Mouse (Mus musculus) adrenal gland, postnatal 10 days (tissue): Measurements from ENCODE around the gene Timm10b. TPM values are rescaled to one million over a fixed set of nuclear protein-coding genes. Genes with fewer than 3 reads are reported as not detected.

Experiments
- DNase-seq: peaks from one replicate; pipeline ENCODE4 v3.0.0; 2021; ENCODE audit warnings: mixed read lengths
- long read RNA-seq, 2 experiments: library from polyadenylated mRNA; stranded (forward); transcript quantifications; one replicate each; pipeline ENCODE4 v2.0.0; 2021
- total RNA-seq, 2 experiments: library from RNA; stranded (reverse); gene quantifications; 2 replicates each; pipeline ENCODE4 v1.2.3; 2021

The Timm10b gene
- total RNA-seq = 100 to 1,000 TPM; 129 to 132 TPM
- long read RNA-seq, experiment 1, transcript Timm10b-211 (4 exons, 529 nt) = minor isoform, 11 of 105 reads
- long read RNA-seq, experiment 1, transcript Timm10b-201 (4 exons, 694 nt) = minor isoform, 17 of 105 reads
- long read RNA-seq, experiment 1, transcript Timm10b-203 (3 exons, 3,273 nt) = major isoform, 66 of 105 reads
- long read RNA-seq, experiment 1, partial matches to known transcripts = 4 of 105 reads
- long read RNA-seq, experiment 1, other reads (novel, unspliced or antisense) = 3 of 105 reads
- long read RNA-seq, experiment 2, transcript Timm10b-208 (2 exons, 1,083 nt) = minor isoform, 7 of 74 reads
- long read RNA-seq, experiment 2, transcript Timm10b-203 (3 exons, 3,273 nt) = major isoform, 43 of 74 reads
- long read RNA-seq, experiment 2, transcript Timm10b-211 (4 exons, 529 nt) = minor isoform, 7 of 74 reads
- long read RNA-seq, experiment 2, transcript Timm10b-201 (4 exons, 694 nt) = minor isoform, 9 of 74 reads
- long read RNA-seq, experiment 2, partial matches to known transcripts = 0 of 74 reads
- long read RNA-seq, experiment 2, other reads (novel, unspliced or antisense) = 3 of 74 reads

DNA sequence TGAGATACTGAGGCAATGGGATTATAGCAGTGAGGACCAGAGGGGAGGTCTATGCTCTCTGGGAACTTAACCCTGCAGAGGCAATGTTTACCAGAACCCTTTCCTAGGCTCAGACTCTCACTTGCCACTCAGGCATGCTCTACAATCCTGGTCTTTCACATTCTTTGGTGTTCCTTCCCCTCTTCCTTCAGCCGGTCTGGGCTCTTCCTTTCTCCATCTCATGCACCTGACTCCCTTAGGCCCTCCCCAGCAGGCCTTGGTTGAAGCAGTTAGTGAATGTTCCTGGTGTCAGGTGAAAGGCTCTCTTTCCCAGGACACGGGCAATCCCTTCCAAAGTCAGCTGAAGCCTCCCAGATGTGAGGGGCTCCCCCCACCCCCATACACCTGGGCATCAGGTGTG, at the start of gene Timm10b:
Gene Timm10b (plus strand): TSS at position 301 of the 400 bp plus-strand sequence.
- no peak for DNase-seq

DNA sequence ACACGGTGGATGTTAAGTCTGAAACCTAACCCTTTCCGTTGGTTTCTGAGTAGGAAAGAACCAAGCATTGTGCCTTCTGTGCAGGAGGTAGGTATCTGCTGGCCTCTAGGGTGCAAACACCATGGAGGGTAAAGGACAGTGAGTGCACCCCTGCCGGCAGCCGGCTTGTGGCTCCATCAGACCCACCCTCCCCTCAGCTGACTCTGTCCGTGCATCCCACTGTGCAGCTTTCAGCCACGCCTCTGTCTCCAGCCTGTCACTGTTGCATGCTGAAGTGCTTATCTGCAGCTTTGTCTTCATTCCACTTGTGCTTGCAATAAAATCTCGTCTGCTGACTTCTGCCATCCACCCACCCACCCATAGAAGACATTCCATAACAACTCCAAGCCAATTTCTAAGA, 49.8 kb upstream of the Timm10b start:
- no peak for DNase-seq

DNA sequence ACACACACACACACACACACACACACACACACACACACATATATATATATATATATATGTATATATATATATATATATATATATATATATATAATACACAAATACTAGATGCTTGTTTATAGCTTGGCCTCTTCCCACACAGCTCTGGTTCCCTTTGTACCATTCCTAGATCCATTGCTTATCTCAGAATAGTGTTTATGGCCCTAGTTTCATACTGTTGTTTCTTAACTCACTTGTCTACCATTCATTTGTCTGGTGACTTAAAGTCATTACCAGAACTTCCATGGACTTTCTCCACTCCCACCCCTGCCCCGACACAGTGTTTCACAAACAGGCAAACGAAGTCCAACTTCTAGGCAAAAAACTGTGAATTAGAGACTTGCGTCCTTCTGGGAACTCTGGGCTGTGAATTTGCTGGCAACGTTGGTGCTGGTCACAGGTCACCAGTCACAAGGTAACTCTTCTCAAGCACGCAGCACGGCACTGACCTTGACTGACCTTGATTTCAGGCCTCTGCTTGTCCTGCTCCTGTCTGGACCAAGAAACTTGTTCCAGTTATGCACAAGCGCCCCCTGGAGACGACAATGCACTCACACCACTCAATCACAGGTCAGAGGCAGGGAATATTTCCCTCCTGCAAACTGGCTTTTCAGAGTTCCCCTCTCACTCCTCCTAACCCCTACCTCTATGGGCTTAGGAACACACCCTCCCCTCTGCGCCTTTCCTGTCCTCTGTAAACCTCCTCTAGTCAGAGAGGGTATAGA, 36.8 kb upstream of the Timm10b start:
- DNase-seq = peak; percentile 87

DNA sequence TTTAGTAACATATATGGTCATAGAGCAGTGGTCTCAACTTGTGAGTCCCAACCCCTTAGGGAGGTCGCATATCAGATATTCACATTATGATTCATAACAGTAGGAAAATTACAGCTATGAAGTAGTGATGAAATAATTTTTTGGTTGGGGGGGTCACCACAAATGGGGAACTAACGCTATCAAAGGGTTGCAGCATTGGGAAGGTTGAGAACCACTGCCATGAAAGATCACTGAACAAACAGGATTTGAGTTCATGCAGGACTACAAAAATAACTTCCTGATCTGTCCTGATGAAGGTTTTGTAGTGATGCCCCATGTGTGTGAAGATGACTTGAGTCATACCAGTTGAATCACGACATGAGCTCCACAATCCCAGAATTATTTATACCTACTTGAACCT, 31.4 kb upstream of the Timm10b start:
- DNase-seq = no peak

DNA sequence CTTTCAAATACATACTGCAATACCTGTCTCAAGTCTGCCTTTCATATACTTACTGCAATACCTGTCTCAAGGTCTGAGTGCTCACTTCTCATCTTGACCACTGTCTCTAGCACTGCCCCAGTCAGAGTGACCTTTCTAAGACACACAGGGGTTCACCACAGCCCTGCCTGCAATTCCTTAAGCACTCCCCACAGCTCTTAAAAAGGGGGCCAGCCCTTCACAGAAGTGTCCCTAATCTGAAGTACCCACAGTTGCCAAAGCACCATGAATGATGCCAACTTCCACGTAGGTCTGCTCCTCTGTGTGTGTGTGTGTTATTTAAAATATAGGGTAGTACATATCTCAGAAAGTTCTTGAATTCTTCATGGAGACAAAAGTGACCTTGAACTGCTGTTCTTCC, 28.1 kb upstream of the Timm10b start:
- DNase-seq = no peak

DNA sequence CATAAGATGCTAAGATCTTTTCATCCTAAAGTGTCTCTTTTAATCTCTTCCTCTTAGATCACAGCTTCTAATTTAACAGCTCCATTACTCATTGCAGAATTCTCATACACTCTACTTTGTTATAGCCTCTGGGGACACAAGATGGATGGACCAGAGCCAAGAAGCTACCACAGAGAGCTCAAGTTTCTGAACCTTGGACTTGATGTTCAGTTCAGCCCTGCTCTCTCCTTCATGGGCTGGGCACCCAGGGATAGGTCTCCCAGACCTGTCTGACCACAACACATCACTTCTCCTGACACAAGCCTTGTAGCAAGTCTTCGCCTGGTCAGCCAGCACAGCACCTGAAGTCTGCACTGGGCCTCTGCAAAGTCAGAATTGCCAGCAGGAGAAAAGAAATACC, 25.5 kb upstream of the Timm10b start:
- DNase-seq = no peak

DNA sequence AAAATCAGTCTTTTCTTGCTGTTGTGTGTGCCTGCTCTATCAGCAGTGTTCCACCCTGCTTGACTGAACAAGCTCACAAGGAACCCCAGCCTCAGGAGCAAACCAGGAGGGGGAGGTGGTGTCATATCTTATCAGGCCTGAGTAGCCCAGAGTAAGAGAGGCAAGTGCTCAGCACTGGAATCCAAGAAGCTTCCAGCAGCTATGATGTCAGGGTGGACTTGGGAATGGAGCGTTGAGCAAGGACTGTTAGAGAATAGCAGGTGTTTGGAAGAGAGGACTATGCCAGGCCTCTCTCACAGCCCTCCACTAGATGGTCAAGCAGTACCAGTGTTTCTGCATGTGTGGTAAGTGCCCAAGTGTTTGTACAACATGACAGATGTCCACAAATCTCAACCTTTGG, 24.1 kb upstream of the Timm10b start:
- DNase-seq = no peak

DNA sequence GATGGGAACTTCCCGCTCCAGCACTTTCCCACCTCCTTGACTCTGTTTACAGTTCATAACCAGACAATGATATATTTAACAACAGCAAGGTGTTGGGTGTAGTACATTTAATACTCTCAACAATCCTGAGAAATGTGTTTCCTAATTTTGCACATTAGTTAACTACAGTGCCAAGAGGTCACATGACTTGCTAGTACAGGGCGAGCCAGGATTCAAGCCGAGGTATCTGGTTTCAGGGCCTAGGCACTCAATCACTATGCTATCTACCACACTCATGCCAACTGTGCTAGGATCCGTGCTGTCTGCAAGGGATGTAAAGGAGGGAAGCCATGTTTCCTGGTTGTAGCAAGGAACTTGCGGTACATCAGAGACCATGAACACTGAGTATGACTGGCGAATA, 23.3 kb upstream of the Timm10b start:
- no peak for DNase-seq

DNA sequence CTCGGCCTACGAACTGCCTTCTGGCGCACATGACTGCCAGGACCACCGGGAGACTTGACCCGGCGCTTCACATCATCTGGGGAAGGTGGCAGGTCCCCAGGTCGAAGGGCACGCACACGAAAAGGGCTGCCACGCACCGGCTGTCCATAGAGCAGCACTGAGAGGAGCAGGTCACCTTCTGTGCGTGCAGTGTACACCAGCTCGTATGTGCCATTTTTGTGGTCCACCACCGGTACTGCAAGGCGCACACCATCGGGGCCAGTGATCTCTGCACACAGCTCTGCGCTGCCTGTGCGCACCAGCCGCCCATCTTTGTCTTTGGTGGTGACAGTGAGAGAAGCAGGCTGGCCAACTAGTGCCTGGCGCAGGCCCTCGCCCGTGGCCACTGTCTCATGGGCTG, 22.0 kb upstream of the Timm10b start:
- no peak for DNase-seq

DNA sequence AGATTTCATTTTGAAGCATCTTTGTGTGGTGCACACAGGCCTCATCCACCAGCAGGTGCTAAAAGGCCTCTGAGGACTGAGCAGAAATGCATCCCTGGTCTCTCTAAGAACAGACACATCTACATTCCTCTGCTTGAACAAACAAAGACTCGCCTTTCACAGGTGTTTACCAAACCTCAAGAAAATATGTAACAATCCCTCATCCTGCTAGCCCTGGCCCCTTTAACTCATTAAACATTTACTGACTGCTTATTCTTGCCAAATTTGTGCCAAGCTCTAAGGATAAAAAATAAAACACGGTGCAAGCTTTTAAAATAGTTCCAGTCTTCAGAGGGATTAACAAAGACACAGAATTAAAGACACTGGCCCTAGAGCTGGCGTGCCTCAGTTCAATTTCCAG, 20.2 kb upstream of the Timm10b start:
- DNase-seq = no peak

DNA sequence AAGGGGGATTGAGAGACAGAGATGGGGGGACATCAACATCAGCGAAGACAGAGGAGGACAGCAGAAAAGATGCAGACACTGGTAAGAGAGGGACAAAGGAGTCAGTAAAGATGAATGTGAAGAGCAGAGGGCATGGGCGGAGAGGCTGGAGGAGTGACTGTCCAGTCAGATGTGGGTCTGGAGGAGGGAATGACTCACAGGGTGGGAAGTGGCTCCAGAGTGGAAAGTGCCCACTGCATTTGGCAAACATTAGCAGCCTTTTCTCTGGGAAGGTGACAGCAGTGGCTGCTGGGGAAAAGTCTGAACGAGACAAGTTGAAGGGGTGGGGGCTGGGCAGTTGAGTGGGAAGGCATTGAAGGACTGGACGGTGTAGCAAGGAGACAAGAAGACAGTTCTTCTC, 18.8 kb upstream of the Timm10b start:
- no peak for DNase-seq

DNA sequence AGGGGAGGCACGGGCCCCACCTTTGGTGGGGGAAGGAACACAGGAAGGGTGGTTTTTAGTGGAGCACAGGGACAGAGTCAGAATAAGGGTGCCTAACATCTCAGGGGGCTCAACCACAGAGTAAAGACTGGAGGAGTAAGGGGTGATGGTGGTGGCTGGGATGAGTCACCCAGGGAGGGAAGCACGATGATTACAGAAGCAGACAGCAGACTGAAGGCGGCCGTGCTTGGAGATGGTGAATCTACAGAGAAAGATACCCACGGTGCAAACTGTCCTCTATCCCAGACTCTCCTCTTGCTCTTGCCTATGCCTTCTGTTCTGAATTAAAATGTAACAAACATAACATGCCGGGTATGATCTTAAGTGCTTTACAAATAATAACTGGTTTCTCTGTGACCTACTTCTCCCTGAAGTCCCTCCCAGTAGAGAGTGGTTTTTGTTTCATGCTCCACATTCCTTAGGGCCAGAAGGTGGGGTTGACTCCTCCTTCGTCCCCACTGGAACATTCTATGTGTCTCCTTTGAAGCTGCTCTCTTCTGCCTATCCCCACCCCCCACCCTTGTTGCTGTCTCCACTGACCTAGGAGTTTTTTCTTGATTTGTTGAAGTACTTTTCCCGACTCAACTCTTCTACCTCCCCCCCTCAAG, 18.1 kb upstream of the Timm10b start:
- no peak for DNase-seq

DNA sequence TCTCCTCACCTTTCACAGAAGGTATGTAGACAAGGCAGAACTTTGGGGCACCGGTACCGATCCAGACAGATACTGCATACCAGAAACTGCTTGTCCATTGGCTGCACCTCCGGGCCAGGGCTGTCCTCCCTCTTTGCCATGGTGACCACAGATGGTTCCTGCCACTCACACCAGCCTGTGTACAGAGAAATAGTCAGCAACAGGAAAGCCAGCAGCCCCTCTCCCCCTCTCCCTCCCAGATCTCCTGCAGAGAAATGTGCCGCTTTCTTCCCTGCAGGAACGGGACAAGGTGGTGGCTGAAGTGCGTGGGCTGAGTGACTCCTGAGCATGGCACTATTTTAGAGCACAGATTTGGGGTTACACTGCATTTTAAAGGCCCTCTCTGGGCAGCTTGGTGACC, 14.5 kb upstream of the Timm10b start:
- no peak for DNase-seq

DNA sequence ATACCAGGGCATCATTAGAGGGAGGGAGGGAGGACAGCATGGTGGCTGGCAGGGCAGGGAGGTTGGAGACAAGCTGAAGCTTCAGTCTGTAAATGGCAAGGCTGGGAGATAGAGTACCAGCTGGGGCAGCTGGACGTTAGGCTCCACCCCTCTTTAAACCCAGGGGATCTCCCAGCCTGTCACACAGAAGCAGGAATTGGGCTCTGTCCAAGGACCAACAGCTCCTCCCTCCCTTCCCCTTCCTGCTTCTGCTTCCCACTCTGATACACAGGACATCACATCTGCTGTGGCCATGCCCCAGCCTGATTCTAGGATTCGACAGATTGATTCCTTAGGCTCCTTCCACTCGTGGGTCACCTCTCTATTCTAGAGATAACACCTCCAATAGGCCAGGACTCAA, 11.2 kb upstream of the Timm10b start:
- DNase-seq = peak; percentile 80

DNA sequence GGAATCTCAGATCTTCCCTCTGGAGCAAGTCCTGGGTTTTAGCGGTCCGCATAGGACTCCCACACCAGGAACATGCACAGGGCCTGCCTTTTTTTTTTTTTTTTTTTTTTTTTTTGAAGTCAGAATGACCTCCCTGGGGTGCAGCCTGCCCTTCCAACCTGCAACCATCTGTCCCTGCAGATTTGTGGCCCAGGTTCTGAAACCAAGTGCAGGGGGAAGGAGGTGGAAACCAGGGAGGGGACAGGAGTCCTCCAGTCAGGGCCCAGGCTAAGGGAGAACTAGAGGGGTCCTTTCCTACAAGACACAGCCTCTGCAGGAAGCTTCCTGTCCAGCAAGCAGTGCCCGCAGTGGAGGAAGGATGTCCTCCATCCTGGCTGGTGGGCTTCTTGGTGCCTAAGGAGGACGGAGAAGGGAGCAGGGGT, 7.3 kb upstream of the Timm10b start:
- no peak for DNase-seq

DNA sequence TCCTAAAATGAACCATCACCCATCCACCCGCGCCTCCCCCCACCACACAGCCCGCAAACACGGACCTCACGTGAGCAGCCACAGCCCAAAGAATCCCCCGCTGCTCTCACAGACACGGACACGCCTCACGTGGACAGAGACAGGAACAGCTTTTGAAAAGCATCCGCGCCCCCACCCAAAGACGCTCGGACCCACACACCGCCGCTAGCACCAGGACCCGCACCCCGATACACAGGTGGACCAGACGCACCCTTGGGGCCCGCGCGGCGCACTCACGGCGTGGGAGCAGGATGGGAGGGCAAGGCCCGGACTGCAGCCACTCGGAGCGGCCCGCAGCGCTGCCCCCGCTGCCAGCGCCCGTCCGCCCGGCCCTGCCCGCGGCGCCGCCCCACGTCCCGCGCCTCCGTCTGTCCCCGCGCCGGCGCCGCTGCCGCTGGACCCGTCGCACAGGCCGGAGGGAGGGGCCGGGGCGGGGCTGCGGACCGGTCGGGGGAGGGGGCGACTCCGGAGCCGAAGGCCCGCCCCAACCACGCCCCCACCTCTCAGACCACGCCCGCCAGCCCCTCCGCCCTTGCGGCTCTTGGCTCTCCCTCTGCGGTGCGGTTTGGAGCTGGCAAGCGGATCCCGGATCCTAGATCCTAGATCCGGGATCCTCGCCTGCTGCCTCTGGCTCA, 6.6 kb upstream of the Timm10b start, which contains the start of gene Trim3:
Gene Trim3 (minus strand): TSS at position 445 of the 674 bp plus-strand sequence.
- peak; percentile 98 for DNase-seq

DNA sequence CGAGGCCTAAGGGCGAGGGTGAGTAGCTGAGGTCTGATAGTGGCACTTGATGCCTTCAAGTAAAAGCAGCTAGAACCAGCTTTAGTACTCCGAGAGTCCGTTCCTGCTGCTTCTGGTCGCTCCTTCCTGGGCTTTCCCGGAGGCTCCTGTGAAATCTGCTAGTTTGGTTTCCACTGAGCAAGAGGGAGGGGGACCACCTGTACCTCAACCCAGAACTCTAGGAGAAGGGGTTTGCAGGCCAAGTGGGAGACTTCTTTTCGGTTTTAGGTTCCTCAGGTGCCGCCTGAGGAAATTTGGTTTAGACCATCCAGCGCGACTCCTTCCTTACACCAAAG, 6.1 kb upstream of the Timm10b start:
- DNase-seq = no peak

DNA sequence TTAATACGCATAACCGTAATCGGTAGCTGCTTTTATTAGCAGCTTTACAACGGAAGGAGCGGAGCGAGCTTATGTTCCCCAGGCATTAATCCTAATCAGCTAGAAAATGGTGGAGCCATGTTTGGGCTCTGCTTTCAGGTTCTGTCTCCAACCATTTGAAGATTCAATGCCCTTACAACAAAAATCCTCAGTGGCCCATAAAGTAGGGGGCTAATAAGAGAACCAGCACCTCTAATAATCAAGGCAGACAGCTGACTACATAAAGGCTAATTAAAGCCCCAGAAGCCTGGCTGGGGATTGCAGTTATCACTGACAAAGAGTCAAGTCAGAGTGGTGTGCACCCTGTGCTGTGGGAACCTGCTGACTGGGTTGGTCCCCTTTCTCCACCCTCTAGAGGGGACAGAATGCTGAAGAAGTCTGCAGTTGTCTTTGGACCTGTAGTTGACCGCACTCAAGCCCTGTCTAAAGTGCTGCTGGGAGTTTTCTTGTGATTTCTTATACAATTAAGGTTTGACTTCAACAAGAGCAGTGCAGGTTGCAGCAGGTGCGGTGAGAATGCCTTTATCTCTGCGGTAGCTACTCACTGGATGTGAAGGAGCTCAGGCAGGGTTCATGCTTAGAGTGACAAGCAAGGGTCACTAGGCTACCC, 5.5 kb upstream of the Timm10b start:
- no peak for DNase-seq

DNA sequence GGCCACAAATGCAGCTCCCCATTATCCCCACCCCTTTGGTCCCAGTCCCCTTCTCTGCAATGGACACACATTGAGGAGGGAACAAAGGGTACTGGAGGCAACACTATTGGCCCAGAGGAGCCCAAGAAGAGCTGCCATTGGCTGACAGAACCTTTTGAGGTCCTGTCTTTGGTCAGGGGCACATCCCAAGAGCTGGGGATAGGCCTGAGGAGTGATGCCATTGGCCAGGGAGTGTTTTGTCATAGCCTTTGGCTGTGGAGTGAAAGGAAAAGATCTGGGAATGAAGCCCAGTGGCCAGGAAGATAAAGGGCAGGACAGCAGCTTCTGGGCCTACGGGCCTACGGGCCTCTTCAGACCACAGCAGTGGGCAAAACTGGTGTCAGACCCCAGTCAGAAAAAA, 4.1 kb upstream of the Timm10b start:
- no peak for DNase-seq

DNA sequence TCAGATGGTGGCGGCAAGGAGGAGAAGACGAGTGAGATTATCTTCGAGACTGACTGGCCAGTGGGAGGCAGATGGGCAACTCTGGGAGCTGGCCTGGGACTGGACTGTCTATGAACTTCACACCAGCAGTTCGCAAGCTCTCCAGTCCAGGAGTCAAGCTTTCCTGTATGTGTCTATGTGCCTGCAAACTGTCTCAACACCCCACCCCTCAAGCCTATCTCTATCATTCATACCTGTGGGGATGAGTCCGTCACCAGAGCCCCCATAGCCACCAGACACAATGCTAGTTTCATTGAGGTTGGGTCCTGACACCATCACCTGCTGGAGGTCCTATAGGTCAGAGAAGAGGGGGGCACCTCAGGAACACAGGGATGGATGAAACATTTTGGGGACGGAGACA, 1.1 kb upstream of the Timm10b start:
- no peak for DNase-seq

DNA sequence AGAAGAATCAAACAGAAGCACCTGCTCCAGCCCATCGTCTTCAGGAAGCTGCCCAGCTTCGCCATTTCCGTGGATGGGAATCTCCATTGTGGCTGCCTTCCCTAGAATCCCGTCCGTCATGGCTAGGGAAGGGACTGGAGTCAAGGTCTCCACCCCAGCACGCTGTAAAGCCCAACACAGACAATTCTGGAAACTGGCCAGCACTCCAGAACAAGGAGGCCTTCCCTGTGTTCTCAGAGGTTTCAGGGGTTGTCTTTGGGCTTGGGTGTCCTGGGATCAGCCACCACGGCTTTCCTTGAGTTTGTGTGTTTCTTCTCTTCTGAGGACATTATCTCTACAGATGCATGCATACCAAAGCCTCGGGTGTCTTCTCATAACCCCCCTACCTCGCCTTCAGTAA, 552 bp upstream of the Timm10b start:
- DNase-seq = peak; percentile 50
